In the genomic region with DNA sequence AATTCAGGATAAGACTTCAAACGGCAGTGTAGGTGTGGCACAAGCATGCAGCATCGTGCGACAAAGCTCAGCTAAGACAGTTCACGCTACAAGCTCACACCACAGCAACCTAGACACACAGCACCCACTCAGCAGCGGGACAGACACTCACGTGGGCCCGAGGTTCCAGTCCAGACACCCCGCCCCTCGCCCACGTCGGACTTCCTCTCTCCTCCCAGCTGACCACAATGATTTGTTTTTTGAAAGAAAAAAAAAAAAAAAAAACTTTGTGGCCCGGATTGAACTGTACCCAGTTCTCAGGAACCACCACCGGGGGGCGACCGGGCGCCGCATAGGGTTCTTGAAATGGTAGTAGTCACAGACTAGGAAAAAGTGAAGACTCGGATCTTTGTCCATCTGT, we compare ENCODE assay signal across 1 mouse cellular context.
TF ChIP-seq lines count a peak whose summit lies in the region.

No protein-coding gene starts in this region.

TF ChIP-seq in MEL, 35 proteins besides CTCF, POLR2A, EP300 and RAD21 (continued from another document):
- TF ChIP-seq ETS1 (IDR thresholded peaks at IDR 0.05; ENCODE audit: low read depth, low read length) (peak; percentile 80), MYB (IDR thresholded peaks at IDR 0.05; ENCODE audit: low read depth, low read length) (no peak), ZC3H11A (IDR thresholded peaks at IDR 0.05; ENCODE audit: low read depth, low read length) (peak; percentile 63; the same call in 1 of the 2 replicates), E2F4 (IDR thresholded peaks at IDR 0.05; ENCODE audit: borderline replicate concordance, low read depth, low read length) (peak; percentile 2; the same call in 1 of the 2 replicates), MEF2A (IDR thresholded peaks at IDR 0.05; ENCODE audit: extremely low read depth, insufficient replicate concordance, low read depth, low read length, poor library complexity, severe bottlenecking) (no peak), UBTF (IDR thresholded peaks at IDR 0.05; ENCODE audit: borderline replicate concordance, insufficient read depth, low read depth, low read length) (no peak), ZNF384 (IDR thresholded peaks at IDR 0.05; ENCODE audit: low read depth, low read length) (peak; percentile 99), RCOR1 (IDR thresholded peaks at IDR 0.05; ENCODE audit: low read depth, low read length) (peak; percentile 46; the same call in 1 of the 2 replicates)
